Mouse (Mus musculus): Measurements from ENCODE around the gene Slc25a29.

Gene Slc25a29

DNA sequence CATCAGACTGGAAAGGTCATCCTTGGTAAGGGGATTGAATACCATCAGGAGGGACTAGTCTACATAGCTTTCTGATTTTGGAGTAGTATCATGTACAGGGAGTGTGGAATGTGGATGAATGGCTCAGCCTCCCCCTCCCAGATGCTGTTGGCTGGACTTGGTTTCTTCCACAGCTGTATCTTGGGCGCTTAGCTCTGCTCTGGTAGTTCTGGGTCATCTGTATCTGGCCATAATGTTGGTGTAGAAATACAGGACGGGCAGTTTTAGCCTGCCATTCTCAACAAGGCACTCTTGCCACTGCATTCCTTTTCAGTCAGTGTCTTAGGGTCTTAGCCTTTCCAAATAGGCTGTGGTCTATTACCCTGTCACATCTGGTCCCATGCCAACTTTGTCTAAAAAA lies 34.1 kb downstream of the Slc25a29 start:
- DNase-seq (ENCODE audit: extremely low read depth, low read depth, low spot score), result no peak

GRCm38 (mm10) chr12:108794979-108795537 lies 40.6 kb downstream of the Slc25a29 start:
- DNase-seq (ENCODE audit: extremely low read depth, low read depth, low spot score), result no peak

- no peak for DNase-seq (ENCODE audit: extremely low read depth, low read depth, low spot score)
Observed at GRCm38 (mm10) chr12:108794078-108794711, 41.5 kb downstream of the Slc25a29 start.

- DNase-seq (ENCODE audit: extremely low read depth, low read depth, low spot score), result no peak
Observed at GRCm38 (mm10) chr12:108793453-108793941, 42.2 kb downstream of the Slc25a29 start.

DNA sequence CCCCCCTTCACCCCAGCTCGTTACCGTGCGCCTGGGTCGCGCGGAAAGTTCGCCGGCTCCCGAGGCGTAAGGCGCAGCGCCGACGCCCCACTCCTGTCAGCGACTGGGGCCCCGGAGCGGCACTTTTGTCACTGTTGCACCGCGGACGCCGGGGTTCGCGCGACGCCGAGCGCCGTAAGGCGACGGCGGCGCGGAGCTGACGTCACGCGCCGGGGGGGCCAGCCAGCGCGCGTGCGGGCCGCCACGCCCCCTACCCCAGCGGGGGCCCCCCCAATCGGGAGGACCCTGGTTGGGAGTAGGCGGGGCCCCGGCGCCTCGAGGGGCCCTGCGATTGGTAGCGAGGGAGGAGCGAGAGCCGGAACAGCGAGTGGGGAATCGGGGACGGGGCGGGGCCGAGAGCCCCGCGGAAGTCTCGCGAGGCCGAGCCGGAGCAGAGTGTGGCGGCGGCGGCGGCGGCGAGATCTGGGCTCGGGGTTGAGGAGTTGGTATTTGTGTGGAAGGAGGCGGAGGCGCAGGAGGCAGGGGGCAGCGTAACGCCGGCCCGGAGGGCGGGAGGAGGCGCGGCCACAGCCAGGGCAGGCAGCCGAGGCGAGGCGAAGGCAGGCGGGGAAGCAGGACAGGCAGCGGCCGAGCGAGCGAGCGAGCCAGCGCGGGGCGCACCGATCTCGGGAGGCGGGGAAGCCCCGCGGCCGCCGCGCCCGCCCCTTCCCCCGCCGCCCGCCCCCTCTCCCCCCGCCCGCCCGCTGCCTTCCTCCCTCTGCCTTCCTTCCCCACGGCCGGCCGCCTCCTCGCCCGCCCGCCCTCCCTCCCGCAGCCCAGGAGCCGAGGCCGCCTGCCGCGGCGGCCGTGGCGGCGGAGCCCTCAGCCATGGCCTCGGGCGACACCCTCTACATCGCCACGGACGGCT lies 42.9 kb downstream of the Slc25a29 start, which contains the start of gene Yy1:
Gene Yy1, plus strand, starts transcription at position 428 of the 907 bp plus-strand sequence.
- peak; percentile 45 for DNase-seq (ENCODE audit: extremely low read depth, low read depth, low spot score)

GRCm38 (mm10) chr12:108792152-108792545 lies 43.5 kb downstream of the Slc25a29 start:
- DNase-seq (ENCODE audit: extremely low read depth, low read depth, low spot score), result no peak

- no peak for DNase-seq (ENCODE audit: extremely low read depth, low read depth, low spot score)
Observed at GRCm38 (mm10) chr12:108787329-108787728, 48.4 kb downstream of the Slc25a29 start.

DNA sequence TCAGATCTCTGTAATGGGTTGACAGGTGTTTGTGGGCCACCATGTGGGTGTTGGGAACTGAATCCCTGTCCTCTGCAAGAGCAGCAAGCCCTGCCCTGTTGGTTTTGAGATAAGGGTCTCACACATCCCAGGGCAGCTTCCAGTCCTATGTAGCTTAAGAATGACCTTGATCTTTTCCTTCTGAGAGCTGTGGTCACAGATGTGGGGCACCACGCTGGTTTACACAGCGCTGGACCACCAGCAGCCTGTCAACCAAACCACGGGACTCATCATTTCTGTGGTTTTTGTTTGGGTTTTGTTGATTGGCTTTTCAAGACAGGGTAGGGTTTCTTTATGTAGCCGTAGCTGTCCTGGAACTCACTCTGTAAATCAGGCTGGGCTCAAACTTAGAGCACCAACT lies 50.5 kb downstream of the Slc25a29 start:
- no peak for DNase-seq (ENCODE audit: extremely low read depth, low read depth, low spot score)

DNA sequence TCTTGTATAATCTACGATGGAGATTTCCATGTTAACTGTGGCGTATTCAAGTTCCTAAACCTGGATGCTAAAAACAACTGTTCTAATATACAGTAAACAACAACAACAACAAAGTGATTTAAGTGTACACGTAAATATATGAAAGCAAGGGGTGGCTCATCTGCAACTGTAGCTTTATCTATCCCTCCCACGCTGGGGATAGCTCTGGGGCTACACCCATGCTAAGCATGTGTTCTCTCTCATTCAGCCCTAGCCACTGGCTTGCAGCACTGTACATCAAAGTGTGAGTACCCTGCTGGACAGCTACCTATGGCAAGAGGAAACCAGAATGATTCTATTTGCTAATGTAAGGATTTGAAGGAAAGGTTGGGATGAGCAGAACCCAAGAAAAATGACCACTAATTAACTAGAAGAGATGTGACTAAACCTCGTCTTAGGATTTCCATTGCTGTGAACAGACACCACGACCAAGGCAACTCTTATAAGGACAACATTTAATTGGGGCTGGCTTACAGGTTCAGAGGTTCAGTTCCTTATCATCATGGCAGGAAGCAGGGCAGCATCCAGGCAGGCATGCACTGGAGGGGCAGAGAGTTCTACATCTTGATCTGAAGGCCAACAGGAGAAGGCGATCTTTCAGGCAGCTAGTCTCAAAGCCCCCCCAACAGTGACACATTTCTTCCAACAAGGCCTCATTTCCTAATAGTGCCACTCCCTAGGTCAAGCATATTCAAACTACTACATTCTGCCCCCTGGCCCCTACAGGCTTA lies 55.4 kb downstream of the Slc25a29 start:
- no peak for DNase-seq (ENCODE audit: extremely low read depth, low read depth, low spot score)
